Comparison of ENCODE assay signal across 8 mouse cellular contexts in the genomic region with DNA sequence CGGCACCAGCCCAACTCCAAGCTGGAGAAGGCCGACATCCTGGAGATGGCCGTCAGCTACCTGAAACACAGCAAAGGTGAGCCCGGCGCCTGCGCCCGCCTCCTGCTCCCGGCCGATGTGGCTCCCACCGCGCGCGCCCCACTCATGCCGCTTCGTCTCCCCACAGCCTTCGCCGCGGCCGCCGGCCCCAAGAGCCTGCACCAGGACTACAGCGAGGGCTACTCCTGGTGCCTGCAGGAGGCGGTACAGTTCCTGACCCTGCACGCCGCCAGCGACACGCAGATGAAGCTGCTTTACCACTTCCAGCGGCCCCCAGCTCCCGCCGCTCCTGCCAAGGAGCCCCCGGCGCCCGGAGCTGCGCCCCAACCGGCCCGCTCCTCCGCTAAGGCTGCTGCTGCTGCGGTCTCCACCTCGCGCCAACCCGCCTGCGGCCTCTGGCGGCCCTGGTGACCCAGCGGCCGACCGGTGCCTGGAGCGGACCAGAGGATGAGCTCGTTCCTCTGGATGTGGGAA. TPM values are rescaled to one million over a fixed set of nuclear protein-coding genes. Genes with fewer than 3 reads are reported as not detected.
A peak's percentile ranks its signal among the peaks of the same experiment; 100 is the strongest.
DNase-seq lines count a peak whose midpoint lies in the region; ATAC-seq lines count a peak whose summit lies in the region.

No protein-coding gene starts in this region.

- H3K4me2 ChIP-seq in forebrain, embryonic 13.5 days: peak overlapping the region; percentile 87
- H3K4me2 ChIP-seq in intestine, embryonic 14.5 days (ENCODE audit: low read length): peak overlapping the region; percentile 59
- H3K4me2 ChIP-seq in stomach, embryonic 14.5 days (replicated peaks; ENCODE audit: low read depth, low read length): peak overlapping the region; percentile 65

- H3K9me3 ChIP-seq in forebrain, embryonic 13.5 days (replicated peaks): no peaks in the 10 kb centered on the region
- H3K9me3 ChIP-seq in intestine, embryonic 14.5 days (ENCODE audit: control insufficient read depth, low read length): no peaks in the 10 kb centered on the region
- H3K9me3 ChIP-seq in stomach, embryonic 14.5 days (ENCODE audit: control insufficient read depth, low read depth, low read length): no peaks in the 10 kb centered on the region

- peak; percentile 54 to 62 for DNase-seq in layer of hippocampus, postnatal 10 days (ENCODE audit: low spot score in 2 of 2)
- no peak for DNase-seq in layer of hippocampus, adult 9-10 months (ENCODE audit: low spot score)
- peak; percentile 60 for DNase-seq in adrenal gland, postnatal 14 days
- DNase-seq in intestine, embryonic 14.5 days (ENCODE audit: low spot score): peak; percentile 69
- no peak for DNase-seq in ovary, postnatal 10 days (ENCODE audit: low spot score)

- peaks cover 84% of the 10 kb centered on the region for H3K4me1 ChIP-seq in forebrain, embryonic 13.5 days
- H3K4me1 ChIP-seq in intestine, embryonic 14.5 days (replicated peaks; ENCODE audit: control insufficient read depth, insufficient read depth, low read length): peaks cover 46% of the 10 kb centered on the region
- peaks cover 41% of the 10 kb centered on the region for H3K4me1 ChIP-seq in stomach, embryonic 14.5 days (ENCODE audit: control insufficient read depth, insufficient read depth, low read length)

- WGBS in forebrain, embryonic 13.5 days: under 1% methylated on average over 47 of the region's 47 CpGs
- WGBS in intestine, embryonic 14.5 days: 1% methylated on average over 47 of the region's 47 CpGs
- WGBS in stomach, embryonic 14.5 days: under 1% methylated on average over 47 of the region's 47 CpGs

- peaks cover 10% of the 10 kb centered on the region for H3K36me3 ChIP-seq in forebrain, embryonic 13.5 days (ENCODE audit: poor library complexity, severe bottlenecking)
- H3K36me3 ChIP-seq in intestine, embryonic 14.5 days (ENCODE audit: control insufficient read depth, insufficient read depth, low read length): peaks cover 5% of the 10 kb centered on the region; the same call in 1 of the 2 replicates
- H3K36me3 ChIP-seq in stomach, embryonic 14.5 days (ENCODE audit: control insufficient read depth, insufficient read depth, low read length): peaks cover 2% of the 10 kb centered on the region

- peaks cover 6% of the 10 kb centered on the region for H3K27me3 ChIP-seq in forebrain, embryonic 13.5 days
- H3K27me3 ChIP-seq in intestine, embryonic 14.5 days (replicated peaks; ENCODE audit: control insufficient read depth, insufficient read depth, low read length): peaks cover 61% of the 10 kb centered on the region
- H3K27me3 ChIP-seq in stomach, embryonic 14.5 days (ENCODE audit: control insufficient read depth, insufficient read depth, low read length): peaks cover 40% of the 10 kb centered on the region

- no peak for ATAC-seq in forebrain, embryonic 13.5 days
- no peak for ATAC-seq in intestine, embryonic 14.5 days (replicated peaks; ENCODE audit: low FRiP score, low TSS enrichment, low read depth)
- ATAC-seq in megakaryocyte, adult 5-6 weeks (ENCODE audit: poor library complexity, severe bottlenecking): peak; percentile 18
- no peak for ATAC-seq in stomach, embryonic 14.5 days (ENCODE audit: insufficient number of reproducible peaks, insufficient read depth, low FRiP score, low read depth)

- H3K4me3 ChIP-seq in forebrain, embryonic 13.5 days: peak overlapping the region; percentile 91
- H3K4me3 ChIP-seq in intestine, embryonic 14.5 days (ENCODE audit: low read depth, low read length): peak overlapping the region; percentile 33
- H3K4me3 ChIP-seq in stomach, embryonic 14.5 days (ENCODE audit: low read depth, low read length): peak overlapping the region; percentile 33

- H3K9ac ChIP-seq in forebrain, embryonic 13.5 days: peak overlapping the region; percentile 99
- H3K9ac ChIP-seq in intestine, embryonic 14.5 days (ENCODE audit: low read length): 0 out of 2 replicates have a peak overlapping the region, but pooled peaks have one; percentile 17
- peak overlapping the region; percentile 14; the same call in 1 of the 2 replicates for H3K9ac ChIP-seq in stomach, embryonic 14.5 days (replicated peaks; ENCODE audit: low read depth, low read length)

- H3K27ac ChIP-seq in forebrain, embryonic 13.5 days: peak overlapping the region; percentile 97
- H3K27ac ChIP-seq in intestine, embryonic 14.5 days (ENCODE audit: low read depth): no peak overlapping the region
- H3K27ac ChIP-seq in stomach, embryonic 14.5 days (ENCODE audit: low read length): no peak overlapping the region

RNA-seq across cellular contexts. Expression of a gene that starts 0.6 kb away (rescaled TPM):
- 10 to 100 TPM; 75.7 to 81.7 TPM for total RNA-seq in layer of hippocampus, postnatal 10 days (2021)
- not detected in 2 replicates for total RNA-seq in adrenal gland, postnatal 14 days (2021)
- 243 and 266 TPM in 2 replicates for polyA plus RNA-seq in forebrain, embryonic 13.5 days (2015; fragmentation: Nextera tagmentation; extraction: Ambion mirVana)
- polyA plus RNA-seq in intestine, embryonic 14.5 days (2014; fragmentation: Nextera tagmentation; extraction: Ambion mirVana): 1.8 and 2.3 TPM in 2 replicates
- total RNA-seq in megakaryocyte, adult 5-6 weeks (2015): 0.25 and 0.27 TPM in 2 replicates
- total RNA-seq in megakaryocyte, adult 5-6 weeks (2017): not detected in 2 replicates
- 0.91 and 1.1 TPM in 2 replicates for polyA plus RNA-seq in stomach, embryonic 14.5 days (2014; fragmentation: Nextera tagmentation; extraction: Ambion mirVana)

RNA-seq across cellular contexts. Expression of a gene that starts 2.6 kb away (rescaled TPM):
- 10 to 100 TPM; 26.9 to 31.9 TPM for total RNA-seq in layer of hippocampus, postnatal 10 days (2021)
- total RNA-seq in adrenal gland, postnatal 14 days (2021): 27.9 and 30.2 TPM in 2 replicates
- polyA plus RNA-seq in forebrain, embryonic 13.5 days (2015; fragmentation: Nextera tagmentation; extraction: Ambion mirVana): 41.1 and 45.0 TPM in 2 replicates
- 45.4 and 46.7 TPM in 2 replicates for polyA plus RNA-seq in intestine, embryonic 14.5 days (2014; fragmentation: Nextera tagmentation; extraction: Ambion mirVana)
- total RNA-seq in megakaryocyte, adult 5-6 weeks (2015): 28.8 and 36.1 TPM in 2 replicates
- 19.1 and 27.0 TPM in 2 replicates for total RNA-seq in megakaryocyte, adult 5-6 weeks (2017)
- polyA plus RNA-seq in stomach, embryonic 14.5 days (2014; fragmentation: Nextera tagmentation; extraction: Ambion mirVana): 48.3 and 50.4 TPM in 2 replicates

RNA-seq across cellular contexts. Expression of a gene that starts 32.9 kb away (rescaled TPM):
- 1 to 10 TPM; 1.0 to 1.7 TPM for total RNA-seq in layer of hippocampus, postnatal 10 days (2021)
- total RNA-seq in adrenal gland, postnatal 14 days (2021): 8.3 and 10.6 TPM in 2 replicates
- polyA plus RNA-seq in forebrain, embryonic 13.5 days (2015; fragmentation: Nextera tagmentation; extraction: Ambion mirVana): 0.14 and 0.28 TPM in 2 replicates
- 1.5 and 1.6 TPM in 2 replicates for polyA plus RNA-seq in intestine, embryonic 14.5 days (2014; fragmentation: Nextera tagmentation; extraction: Ambion mirVana)
- total RNA-seq in megakaryocyte, adult 5-6 weeks (2015): 87.1 and 142 TPM in 2 replicates
- total RNA-seq in megakaryocyte, adult 5-6 weeks (2017): 67.2 and 77.3 TPM in 2 replicates
- polyA plus RNA-seq in stomach, embryonic 14.5 days (2014; fragmentation: Nextera tagmentation; extraction: Ambion mirVana): 1.2 and 2.9 TPM in 2 replicates

Comparison
In these comparisons a context has a peak if more than half of its experiments do, and no peak if none do; other contexts are left out.
1. DNase-seq: peak in layer of hippocampus, postnatal 10 days (2 of 2), adrenal gland, postnatal 14 days (single experiment) and intestine, embryonic 14.5 days (single experiment); none in layer of hippocampus, adult 9-10 months (single experiment) and ovary, postnatal 10 days (single experiment).
2. H3K4me3 ChIP-seq: peak in every context shown above with its lines; median percentile 91 in forebrain, embryonic 13.5 days; 33 in intestine, embryonic 14.5 days; 33 in stomach, embryonic 14.5 days.
3. H3K9ac ChIP-seq: peak in every context shown above with its lines; median percentile 99 in forebrain, embryonic 13.5 days; 17 in intestine, embryonic 14.5 days; 14 in stomach, embryonic 14.5 days.
4. RNA of a gene that starts 0.6 kb away (total RNA-seq): 75.7 to 81.7 TPM in layer of hippocampus, postnatal 10 days; 0.25 to 0.27 TPM in megakaryocyte, adult 5-6 weeks and not detected in adrenal gland, postnatal 14 days; every median in the first group is over 10 times any median in the second.
5. Peak in every context shown above with its lines, with median percentiles within 50 percentile points of each other: H3K4me2 ChIP-seq.